Mouse (Mus musculus) bone marrow macrophage, adult 2 months (primary cell): ENCODE results near the gene Ap1m2.

Experiments
- CTCF ChIP-seq: IDR thresholded peaks from 2 replicates; pipeline ENCODE4 v1.5.1; 2012; ENCODE audit warnings: low read depth, mild to moderate bottlenecking, low read length, moderate library complexity
- POLR2A ChIP-seq: IDR thresholded peaks from 2 replicates; pipeline ENCODE4 v1.6.1; 2012; ENCODE audit warnings: mild to moderate bottlenecking, low read depth, low read length, borderline replicate concordance

GRCm38 (mm10) chr9:21346627-21347365 lies 34.7 kb upstream of the Ap1m2 start:
- no peak for TF ChIP-seq CTCF
- no peak for TF ChIP-seq POLR2A
